Mouse (Mus musculus) MN1 (cell line): ENCODE data around the gene Rnaset2a.
"Not testable (repeated sequence)": the region's sequence is repeated elsewhere in the genome, so short reads cannot be mapped to it uniquely, and the experiment has no call there.

ENCODE experiments used
- DNase-seq: peaks from one replicate; pipeline ENCODE4 v3.0.0-alpha.2; 2016; ENCODE audit warnings: low spot score

The Rnaset2a gene

GRCm38 (mm10) chr17:8138116-8138515 lies 9.8 kb downstream of the Rnaset2a start:
- not testable (repeated sequence) for DNase-seq

DNA sequence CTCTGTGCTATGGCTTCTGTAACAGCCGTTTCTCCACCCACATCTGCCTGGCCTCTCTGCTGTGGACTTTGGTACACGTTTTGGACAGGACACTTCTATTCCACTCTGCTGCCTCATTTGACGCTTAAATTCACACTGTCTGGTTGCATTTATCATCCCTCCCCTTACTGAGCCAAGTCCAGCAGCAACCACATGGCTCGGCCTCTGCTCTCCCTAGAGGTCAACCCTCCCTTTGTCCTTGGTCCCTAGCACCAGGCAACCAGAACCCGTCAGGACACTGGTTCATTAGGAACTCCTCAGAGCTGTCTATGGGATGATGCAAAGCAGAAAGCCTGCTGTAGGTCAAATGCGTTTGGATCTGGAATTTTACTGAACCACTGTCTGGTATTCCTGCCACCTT lies 17.0 kb downstream of the Rnaset2a start:
- not testable (repeated sequence) for DNase-seq

- not testable (repeated sequence) for DNase-seq
Observed at GRCm38 (mm10) chr17:8129578-8129977, 18.3 kb downstream of the Rnaset2a start.

DNA sequence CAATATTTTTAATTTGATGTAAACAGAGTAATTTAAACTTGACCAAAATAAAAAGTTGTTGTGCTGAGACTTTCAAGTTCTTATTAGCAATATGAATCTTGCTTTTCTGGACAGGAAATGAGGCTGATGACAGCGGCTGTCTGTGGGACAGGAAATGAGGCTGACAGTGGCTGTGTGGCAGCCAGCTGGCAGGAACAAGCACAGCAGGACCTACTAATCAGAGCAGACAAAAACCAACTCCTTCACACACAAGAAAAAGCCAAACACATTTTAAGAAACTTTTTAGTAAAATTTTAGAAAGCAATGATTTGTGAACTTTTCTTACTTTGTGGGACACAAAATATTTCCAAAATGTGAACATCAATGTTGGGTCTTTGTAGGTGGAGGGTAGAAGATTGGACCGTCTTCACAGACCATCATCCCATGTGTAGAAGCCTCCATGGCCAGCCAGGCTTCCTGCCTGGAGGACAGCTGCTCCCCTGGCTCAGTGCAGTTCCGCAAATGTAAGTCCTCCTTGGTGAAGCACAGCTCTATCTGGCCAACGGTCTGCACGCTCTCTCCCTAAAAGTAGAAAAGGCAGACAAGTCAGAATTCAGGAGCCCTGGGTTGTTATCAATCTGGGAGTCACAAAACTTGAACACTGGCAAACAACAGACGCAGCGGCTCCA lies 19.4 kb downstream of the Rnaset2a start:
- not testable (repeated sequence) for DNase-seq

GRCm38 (mm10) chr17:8124586-8124985 lies 23.3 kb downstream of the Rnaset2a start:
- not testable (repeated sequence) for DNase-seq

GRCm38 (mm10) chr17:8122974-8123373 lies 24.9 kb downstream of the Rnaset2a start:
- not testable (repeated sequence) for DNase-seq

- not testable (repeated sequence) for DNase-seq
Observed at GRCm38 (mm10) chr17:8116928-8117327, 31.0 kb downstream of the Rnaset2a start.

- not testable (repeated sequence) for DNase-seq
Observed at GRCm38 (mm10) chr17:8116378-8116777, 31.5 kb downstream of the Rnaset2a start.

GRCm38 (mm10) chr17:8112199-8112598 lies 35.7 kb downstream of the Rnaset2a start:
- DNase-seq = not testable (repeated sequence)

DNA sequence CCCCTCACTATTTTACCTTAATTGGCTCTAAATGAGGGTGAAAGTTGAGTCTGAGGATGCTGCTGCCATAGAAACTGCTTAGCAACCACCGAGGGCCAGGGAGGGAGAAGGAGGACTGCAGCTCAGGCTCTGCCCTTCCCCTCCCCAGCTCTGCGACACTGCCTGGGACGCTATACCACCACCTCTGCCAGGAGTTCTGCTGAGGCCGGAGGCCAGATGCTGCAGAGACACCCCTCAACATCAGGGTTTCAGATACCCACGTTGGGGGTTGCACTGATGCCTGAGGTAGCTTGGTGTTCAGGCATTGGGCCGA lies 46.6 kb downstream of the Rnaset2a start:
- DNase-seq = not testable (repeated sequence)

GRCm38 (mm10) chr17:8100405-8101296 lies 47.2 kb downstream of the Rnaset2a start:
- DNase-seq = not testable (repeated sequence)

GRCm38 (mm10) chr17:8096199-8096598 lies 51.7 kb downstream of the Rnaset2a start:
- not testable (repeated sequence) for DNase-seq

GRCm38 (mm10) chr17:8095653-8096052 lies 52.2 kb downstream of the Rnaset2a start:
- DNase-seq = not testable (repeated sequence)

GRCm38 (mm10) chr17:8092537-8093526 lies 55.1 kb downstream of the Rnaset2a start:
- DNase-seq = not testable (repeated sequence)

- DNase-seq = not testable (repeated sequence)
Observed at GRCm38 (mm10) chr17:8091320-8091719, 56.6 kb downstream of the Rnaset2a start.

DNA sequence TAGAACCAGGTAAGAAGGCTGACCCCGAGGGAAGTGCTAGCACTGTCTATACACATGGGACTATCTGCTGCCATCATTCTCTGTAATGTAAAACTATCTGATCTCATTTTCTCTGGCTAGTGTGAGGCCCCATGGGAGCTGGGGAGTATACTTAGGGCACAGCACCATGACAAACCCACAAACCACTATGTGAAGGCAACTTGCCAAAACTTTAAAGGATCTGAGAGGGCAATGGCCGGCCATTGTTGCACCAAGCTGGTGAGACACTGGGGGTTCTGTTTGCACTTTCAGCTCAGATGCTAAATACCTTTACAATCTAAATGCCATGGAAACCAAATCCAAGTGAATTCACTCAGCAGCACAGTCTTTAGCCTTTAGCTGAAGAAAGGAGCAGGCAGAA lies 78.0 kb downstream of the Rnaset2a start:
- DNase-seq = not testable (repeated sequence)
